Mouse (Mus musculus) CH12.LX (cell line): ENCODE measurements around the gene D10Jhu81e. TPM values are rescaled to one million over a fixed set of nuclear protein-coding genes. Genes with fewer than 3 reads are reported as not detected.

Experiments
- DNase-seq: peaks from one replicate; pipeline ENCODE4 v3.0.0-alpha.2; 2013; ENCODE audit errors: extremely low read depth
- H3K27ac ChIP-seq: 2 replicates; pipeline ENCODE4 v1.5.1; 2012; ENCODE audit warnings: low read depth, mild to moderate bottlenecking, control low read depth, moderate library complexity; ENCODE audit not compliant: insufficient read depth
- H3K27me3 ChIP-seq: replicated peaks from 2 replicates; pipeline ENCODE3; 2012; ENCODE audit warnings: inconsistent platforms
- H3K36me3 ChIP-seq, 2 experiments: replicated peaks in 1 of 2; 2 replicates each; pipeline versions ENCODE3 to v1.6.1; 2012; ENCODE audit warnings: inconsistent platforms in 1 of 2, low read length in 1 of 2, mild to moderate bottlenecking in 1 of 2, mixed read lengths in 1 of 2, moderate library complexity in 1 of 2; ENCODE audit not compliant: control insufficient read depth in 1 of 2, insufficient read depth in 1 of 2
- H3K4me1 ChIP-seq, 2 experiments: 2 replicates each; pipeline ENCODE4 v1.6.1; 2012; ENCODE audit warnings: inconsistent platforms in 1 of 2, moderate library complexity in 1 of 2; ENCODE audit not compliant: insufficient read depth in 2 of 2, control insufficient read depth in 1 of 2
- H3K4me2 ChIP-seq: 2 replicates; pipeline ENCODE4 v1.6.1; 2012; ENCODE audit warnings: low read depth, mild to moderate bottlenecking, control low read depth; ENCODE audit not compliant: poor library complexity, insufficient read depth, severe bottlenecking
- H3K4me3 ChIP-seq, 3 experiments: fragments of 150-350 bp in 1 of 3; sonication (generic) in 1 of 3; replicated peaks in 1 of 3; 2 replicates each; pipeline versions ENCODE3 to v1.5.1; 2011 to 2012; ENCODE audit warnings: low read depth in 2 of 3, low read length in 2 of 3, mild to moderate bottlenecking in 2 of 3, moderate library complexity in 2 of 3, control low read depth in 1 of 3, improper control_type of control experiment in 1 of 3, inconsistent platforms in 1 of 3, mixed read lengths in 1 of 3; ENCODE audit not compliant: poor library complexity in 1 of 3
- H3K79me2 ChIP-seq: replicated peaks from 2 replicates; pipeline ENCODE4 v1.6.1; 2012; ENCODE audit warnings: mild to moderate bottlenecking, moderate library complexity; ENCODE audit not compliant: control insufficient read depth, poor library complexity, insufficient read depth, severe bottlenecking; ENCODE audit errors: extremely low read depth
- H3K9ac ChIP-seq: 2 replicates; pipeline ENCODE4 v1.6.1; 2012; ENCODE audit warnings: low read depth, mild to moderate bottlenecking, control low read depth, moderate library complexity; ENCODE audit not compliant: insufficient read depth
- H3K9me3 ChIP-seq: replicated peaks from 2 replicates; pipeline ENCODE3; 2012; ENCODE audit warnings: low read length, inconsistent platforms, mixed read lengths
- BHLHE40 ChIP-seq: IDR thresholded peaks from 2 replicates; pipeline ENCODE4 v1.6.1; 2011; ENCODE audit warnings: mild to moderate bottlenecking, low read depth, low read length, improper control_type of control experiment
- CHD2 ChIP-seq: IDR thresholded peaks from 2 replicates; pipeline ENCODE4 v1.6.1; 2011; ENCODE audit warnings: low read length, improper control_type of control experiment
- CTCF ChIP-seq, 2 experiments: IDR thresholded peaks in 1 of 2; conservative IDR thresholded peaks in 1 of 2; 2 replicates each; pipeline ENCODE4 v1.5.1; 2011 to 2012; ENCODE audit warnings: low read depth in 2 of 2, low read length in 2 of 2, improper control_type of control experiment in 1 of 2, inconsistent platforms in 1 of 2, mild to moderate bottlenecking in 1 of 2, moderate library complexity in 1 of 2
- E2F4 ChIP-seq: IDR thresholded peaks from 2 replicates; pipeline ENCODE4 v1.6.1; 2011; ENCODE audit warnings: low read depth, low read length, improper control_type of control experiment; ENCODE audit not compliant: insufficient replicate concordance
- ELF1 ChIP-seq: IDR thresholded peaks from 2 replicates; pipeline ENCODE4 v1.6.1; 2014; ENCODE audit warnings: low read depth, mild to moderate bottlenecking, inconsistent platforms, low read length, improper control_type of control experiment
- GABPA ChIP-seq: IDR thresholded peaks from 2 replicates; pipeline ENCODE4 v1.6.1; 2012; ENCODE audit warnings: low read depth, low read length, improper control_type of control experiment, inconsistent platforms; ENCODE audit not compliant: insufficient replicate concordance
- IRF4 ChIP-seq: IDR thresholded peaks from 2 replicates; pipeline ENCODE4 v1.6.1; 2014; ENCODE audit warnings: low read depth, mild to moderate bottlenecking, inconsistent platforms, low read length, improper control_type of control experiment
- JUND ChIP-seq: conservative IDR thresholded peaks from 2 replicates; pipeline ENCODE4 v1.6.1; 2011; ENCODE audit warnings: low read depth, low read length, improper control_type of control experiment
- KAT2A ChIP-seq: IDR thresholded peaks from 2 replicates; pipeline ENCODE4 v1.6.1; 2012; ENCODE audit warnings: low read length, improper control_type of control experiment, inconsistent platforms; ENCODE audit not compliant: insufficient replicate concordance
- MAFK ChIP-seq: IDR thresholded peaks from 2 replicates; pipeline ENCODE4 v1.6.1; 2011; ENCODE audit warnings: low read length, improper control_type of control experiment; ENCODE audit not compliant: insufficient replicate concordance
- MAX ChIP-seq: IDR thresholded peaks from 2 replicates; pipeline ENCODE4 v1.6.1; 2011; ENCODE audit warnings: low read length, improper control_type of control experiment
- MXI1 ChIP-seq: IDR thresholded peaks from 2 replicates; pipeline ENCODE4 v1.6.1; 2011; ENCODE audit warnings: mild to moderate bottlenecking, low read depth, low read length, improper control_type of control experiment
- NELFE ChIP-seq: IDR thresholded peaks from 2 replicates; pipeline ENCODE4 v1.6.1; 2011; ENCODE audit warnings: low read depth, low read length, improper control_type of control experiment
- NRF1 ChIP-seq: IDR thresholded peaks from 2 replicates; pipeline ENCODE4 v1.6.1; 2014; ENCODE audit warnings: low read depth, mild to moderate bottlenecking, inconsistent platforms, low read length, improper control_type of control experiment, moderate library complexity
- PAX5 ChIP-seq: IDR thresholded peaks from 2 replicates; pipeline ENCODE4 v1.6.1; 2012; ENCODE audit warnings: low read length, inconsistent platforms, mixed read lengths
- POLR2A ChIP-seq: IDR thresholded peaks from 2 replicates; pipeline ENCODE4 v1.6.1; 2011; ENCODE audit warnings: low read depth, mild to moderate bottlenecking, improper control_type of control experiment, low read length
- POLR2AphosphoS2 ChIP-seq: IDR thresholded peaks from 2 replicates; pipeline ENCODE4 v1.6.1; 2011; ENCODE audit warnings: low read depth, low read length, improper control_type of control experiment
- RCOR1 ChIP-seq: conservative IDR thresholded peaks from 2 replicates; pipeline ENCODE4 v1.6.1; 2012; ENCODE audit warnings: low read depth, mild to moderate bottlenecking, inconsistent platforms, low read length, improper control_type of control experiment
- SIN3A ChIP-seq: IDR thresholded peaks from 2 replicates; pipeline ENCODE4 v1.6.1; 2012; ENCODE audit warnings: low read length, improper control_type of control experiment, inconsistent platforms
- SMC3 ChIP-seq: IDR thresholded peaks from 2 replicates; pipeline ENCODE4 v1.6.1; 2011; ENCODE audit warnings: low read depth, low read length, improper control_type of control experiment
- TBP ChIP-seq: conservative IDR thresholded peaks from 2 replicates; pipeline ENCODE4 v1.6.1; 2011; ENCODE audit warnings: low read depth, low read length, improper control_type of control experiment
- USF1 ChIP-seq: IDR thresholded peaks from 2 replicates; pipeline ENCODE4 v1.6.1; 2014; ENCODE audit warnings: low read depth, mild to moderate bottlenecking, inconsistent platforms, low read length, improper control_type of control experiment
- USF2 ChIP-seq: conservative IDR thresholded peaks from 2 replicates; pipeline ENCODE4 v1.6.1; 2011; ENCODE audit warnings: low read depth, low read length, improper control_type of control experiment
- ZKSCAN1 ChIP-seq: IDR thresholded peaks from 2 replicates; pipeline ENCODE4 v1.6.1; 2012; ENCODE audit warnings: low read depth, inconsistent platforms, low read length, improper control_type of control experiment, borderline replicate concordance
- ZNF384 ChIP-seq: IDR thresholded peaks from 2 replicates; pipeline ENCODE4 v1.6.1; 2012; ENCODE audit warnings: low read depth, low read length, improper control_type of control experiment, inconsistent platforms
- dilution Hi-C: fragments of 300-500 bp; cut with MboI; formaldehyde crosslinking; loops from 2 replicates; pipeline ENCODE4 v1.14.3; 2020; ENCODE audit warnings: low sequenced_read_pairs; ENCODE audit not compliant: extremely low pct_unique_long_range_greater_than_20kb, extremely low pct_ligation_motif_present
- in situ Hi-C: fragments of 300-500 bp; cut with MboI; formaldehyde crosslinking; loops from 3 replicates; pipeline ENCODE4 v1.14.3; 2019; ENCODE audit warnings: low sequenced_read_pairs, low pct_ligation_motif_present, low pct_unique_long_range_greater_than_20kb, mixed read lengths
- polyA plus RNA-seq: library from polyadenylated mRNA; unstranded; fragments of >175 nt; gene quantifications from 2 replicates; pipeline ENCODE4 v1.2.1, GENCODE M21; 2012; ENCODE audit warnings: low read depth; ENCODE audit not compliant: insufficient read length
- total RNA-seq, 2 experiments: library from RNA; depleted of rRNA; stranded (reverse); fragments of 300-350 nt in 1 of 2; fragments of >200 nt in 1 of 2; gene quantifications; 2 replicates each; pipeline ENCODE4 v1.2.3; 2012 to 2014

The D10Jhu81e gene
- total and polyA plus RNA-seq, 3 experiments, result 29.9 to 51.0 (median 45.7) TPM

GRCm38 (mm10) chr10:78159252-78159878, 10.2 kb downstream of the D10Jhu81e start:
- H3K4me2 ChIP-seq, result no peak overlapping the region
- no peaks in the 10 kb centered on the region for H3K9me3 ChIP-seq
- dilution Hi-C loops (no loop called here), in situ Hi-C loops (no loop called here)
- H3K27me3 ChIP-seq, result no peaks in the 10 kb centered on the region
- H3K36me3 ChIP-seq, result peaks cover 17 to 45% of the 10 kb centered on the region in 2 experiments
- H3K4me1 ChIP-seq, result peaks cover 3 to 4% of the 10 kb centered on the region in 2 experiments; a peak in 1 of 4 replicates
- no peak overlapping the region for H3K4me3 ChIP-seq
- H3K79me2 ChIP-seq, result no peaks in the 10 kb centered on the region
- TF ChIP-seq USF1 (no peak), SIN3A (no peak), CTCF (conservative IDR thresholded peaks at IDR 0.05 in 1 of 2, IDR thresholded peaks at IDR 0.05 in 1 of 2; ENCODE audit: low read depth in 2 of 2, low read length in 2 of 2) (no peak), SMC3 (no peak), ZKSCAN1 (no peak), POLR2AphosphoS2 (no peak), IRF4 (no peak), RCOR1 (no peak), GABPA (no peak), KAT2A (no peak), MXI1 (no peak), MAFK (no peak), ZNF384 (no peak), PAX5 (no peak), TBP (no peak), MAX (no peak), ELF1 (no peak), JUND (no peak), E2F4 (no peak)
- no peak overlapping the region for H3K9ac ChIP-seq
- no peak overlapping the region for H3K27ac ChIP-seq
- DNase-seq, result no peak

DNA sequence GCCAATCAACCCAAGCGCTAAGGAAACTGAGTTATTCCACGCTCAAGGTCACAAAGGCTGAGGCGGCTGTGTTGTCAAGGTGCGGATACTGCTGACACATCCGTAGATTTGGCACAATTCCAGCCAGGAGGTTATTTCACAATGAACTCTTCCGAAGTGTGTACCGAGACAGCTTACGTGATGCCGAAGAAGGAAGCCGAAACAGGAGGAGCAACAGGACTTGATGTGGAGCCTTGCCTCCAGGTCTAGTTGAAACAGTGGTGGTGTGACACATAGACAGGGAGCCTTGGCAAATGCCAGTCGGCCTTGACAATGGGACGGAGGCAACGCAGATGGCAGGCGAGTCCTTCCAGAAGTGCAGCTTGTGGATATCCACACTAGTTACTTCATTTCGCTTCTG, 11.5 kb downstream of the D10Jhu81e start:
- Histone ChIP-seq H3K36me3 (peaks cover 8 to 32% of the 10 kb centered on the region in 2 experiments), H3K4me3 (no peak overlapping the region), H3K27ac (no peak overlapping the region), H3K9ac (no peak overlapping the region), H3K4me1 (peaks cover 3 to 4% of the 10 kb centered on the region in 2 experiments; a peak in 1 of 4 replicates), H3K27me3 (no peaks in the 10 kb centered on the region), H3K9me3 (peaks cover 3% of the 10 kb centered on the region), H3K79me2 (no peaks in the 10 kb centered on the region), H3K4me2 (no peak overlapping the region)
- TF ChIP-seq ZKSCAN1 (no peak), MXI1 (no peak), CHD2 (no peak), GABPA (no peak), NRF1 (no peak), NELFE (no peak), CTCF (conservative IDR thresholded peaks at IDR 0.05 in 1 of 2, IDR thresholded peaks at IDR 0.05 in 1 of 2; ENCODE audit: low read depth in 2 of 2, low read length in 2 of 2) (no peak), BHLHE40 (no peak), SIN3A (no peak), E2F4 (no peak), USF2 (no peak), ZNF384 (no peak), POLR2A (no peak), ELF1 (no peak)
- no peak for DNase-seq
- in situ Hi-C loops, result no loop called here
- dilution Hi-C loops, result no loop called here
